37 mouse cellular contexts compared by ENCODE assay signal in the genomic region with DNA sequence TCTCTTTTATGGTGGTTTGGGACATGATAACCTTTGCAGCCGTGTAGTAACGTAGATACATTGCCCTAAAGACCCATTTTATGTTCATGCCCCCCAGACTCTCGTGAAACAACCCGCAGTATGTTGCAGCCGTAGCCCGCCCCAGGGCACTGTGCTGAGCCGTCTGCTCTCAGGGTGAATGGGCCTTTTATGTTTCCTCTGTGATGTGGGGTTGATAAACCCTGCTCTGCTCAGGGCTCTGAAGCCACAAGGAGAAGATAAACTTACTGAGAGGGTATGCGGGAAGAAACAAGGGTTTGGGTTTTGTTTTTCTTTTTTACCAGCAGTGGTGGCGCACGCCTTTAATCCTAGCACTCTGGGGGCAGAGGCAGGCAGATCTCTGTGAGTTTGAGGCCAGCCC. TPM values are rescaled to one million over a fixed set of nuclear protein-coding genes. Genes with fewer than 3 reads are reported as not detected.
DNase-seq lines count a peak whose midpoint lies in the region; ATAC-seq lines count a peak whose summit lies in the region.
"Had no signal": no experiment of that assay in that cellular context is flagged by ENCODE, and none has a peak within 500 bp of the region (broad histone marks: within the 10 kb centered on the region; RNA-seq: fewer than 3 reads in every experiment).

No protein-coding gene starts in this region.

- H3K27me3 ChIP-seq in hindbrain, embryonic 11.5 days (ENCODE audit: control insufficient read depth, insufficient read depth, low read length): no peaks in the 10 kb centered on the region
- no peaks in the 10 kb centered on the region for H3K27me3 ChIP-seq in hindbrain, embryonic 13.5 days
- H3K27me3 ChIP-seq: embryonic facial prominence, embryonic 13.5 days; forebrain, embryonic 15.5 days; limb, embryonic 15.5 days; liver, embryonic 13.5 days; midbrain, embryonic 13.5 days had no signal

- peak; percentile 38 for ATAC-seq in CD4-positive, CD25-positive, alpha-beta regulatory T cell, adult 4 months
- ATAC-seq in hindbrain, embryonic 11.5 days (ENCODE audit: low FRiP score): no peak
- ATAC-seq in hindbrain, embryonic 13.5 days (ENCODE audit: low FRiP score): no peak
- ATAC-seq: forebrain, embryonic 15.5 days; hindbrain, embryonic 16.5 days; intestine, embryonic 16.5 days; lung, postnatal 0 days; midbrain, embryonic 13.5 days had no signal

- no peak overlapping the region for H3K4me2 ChIP-seq in hindbrain, embryonic 11.5 days (replicated peaks; ENCODE audit: low read depth, low read length)
- H3K4me2 ChIP-seq in hindbrain, embryonic 13.5 days: no peak overlapping the region
- H3K4me2 ChIP-seq: embryonic facial prominence, embryonic 13.5 days; forebrain, embryonic 15.5 days; heart, embryonic 13.5 days; limb, embryonic 15.5 days; liver, embryonic 13.5 days; midbrain, embryonic 13.5 days had no signal

- no peaks in the 10 kb centered on the region for H3K36me3 ChIP-seq in hindbrain, embryonic 11.5 days (ENCODE audit: control insufficient read depth, insufficient read depth, low read length)
- H3K36me3 ChIP-seq in hindbrain, embryonic 13.5 days: no peaks in the 10 kb centered on the region
- H3K36me3 ChIP-seq: embryonic facial prominence, embryonic 13.5 days; forebrain, embryonic 10.5 days; forebrain, embryonic 15.5 days; heart, embryonic 13.5 days; limb, embryonic 10.5 days; limb, embryonic 15.5 days; liver, embryonic 13.5 days; midbrain, embryonic 13.5 days had no signal

- no peak overlapping the region for H3K9ac ChIP-seq in hindbrain, embryonic 11.5 days (ENCODE audit: low read depth, low read length)
- H3K9ac ChIP-seq in hindbrain, embryonic 13.5 days: no peak overlapping the region
- H3K9ac ChIP-seq: embryonic facial prominence, embryonic 13.5 days; forebrain, embryonic 15.5 days; heart, embryonic 13.5 days; limb, embryonic 15.5 days; liver, embryonic 13.5 days; midbrain, embryonic 13.5 days had no signal

- WGBS in hindbrain, embryonic 11.5 days: 82% methylated on average over 10 of the region's 10 CpGs
- WGBS in hindbrain, embryonic 13.5 days: 82% methylated on average over 10 of the region's 10 CpGs

- no peaks in the 10 kb centered on the region for H3K9me3 ChIP-seq in hindbrain, embryonic 11.5 days (ENCODE audit: control insufficient read depth, low read length)
- H3K9me3 ChIP-seq in hindbrain, embryonic 13.5 days: no peaks in the 10 kb centered on the region
- H3K9me3 ChIP-seq: embryonic facial prominence, embryonic 13.5 days; forebrain, embryonic 10.5 days; forebrain, embryonic 15.5 days; heart, embryonic 13.5 days; limb, embryonic 10.5 days; limb, embryonic 15.5 days; liver, embryonic 13.5 days; midbrain, embryonic 13.5 days had no signal

- DNase-seq in ZHBTc4 (ENCODE audit: low read depth, low spot score): peak; percentile 25
- peak; percentile 75 for DNase-seq in naive thymus-derived CD4-positive, alpha-beta T cell, adult 2 months (ENCODE audit: low read depth)
- DNase-seq in embryo, embryonic 10.5 days (ENCODE audit: low spot score): no peak
- no peak for DNase-seq in adrenal gland, postnatal 10 days
- no peak for DNase-seq in hindbrain, embryonic 11.5 days (ENCODE audit: low spot score)
- DNase-seq: adrenal gland, adult 8-10 months; cerebellum, adult 8-10 months; cerebellum, postnatal 36 days; gastrocnemius, postnatal 36 days; heart, postnatal 10 days; kidney, adult 8-10 months; kidney, postnatal 4 days; layer of hippocampus, postnatal 36 days; liver, embryonic 13.5 days; lung, adult 18-20 months had no signal

- H3K27ac ChIP-seq in hindbrain, embryonic 11.5 days (ENCODE audit: low read depth, low read length): no peak overlapping the region
- no peak overlapping the region for H3K27ac ChIP-seq in hindbrain, embryonic 13.5 days
- H3K27ac ChIP-seq: embryonic facial prominence, embryonic 13.5 days; forebrain, embryonic 10.5 days; forebrain, embryonic 15.5 days; heart, embryonic 13.5 days; kidney, postnatal 0 days; limb, embryonic 10.5 days; limb, embryonic 15.5 days; liver, embryonic 13.5 days; macrophage; midbrain, embryonic 13.5 days had no signal

- H3K4me1 ChIP-seq in hindbrain, embryonic 11.5 days (replicated peaks; ENCODE audit: control insufficient read depth, insufficient read depth, low read length): no peaks in the 10 kb centered on the region
- no peaks in the 10 kb centered on the region for H3K4me1 ChIP-seq in hindbrain, embryonic 13.5 days (replicated peaks)
- H3K4me1 ChIP-seq: embryonic facial prominence, embryonic 13.5 days; forebrain, embryonic 10.5 days; forebrain, embryonic 15.5 days; heart, embryonic 13.5 days; limb, embryonic 10.5 days; limb, embryonic 15.5 days; midbrain, embryonic 13.5 days had no signal

- no peak overlapping the region for H3K4me3 ChIP-seq in hindbrain, embryonic 11.5 days (ENCODE audit: low read depth, low read length)
- no peak overlapping the region for H3K4me3 ChIP-seq in hindbrain, embryonic 13.5 days
- H3K4me3 ChIP-seq: embryonic facial prominence, embryonic 13.5 days; forebrain, embryonic 10.5 days; forebrain, embryonic 15.5 days; heart, embryonic 13.5 days; limb, embryonic 10.5 days; limb, embryonic 15.5 days; liver, embryonic 13.5 days; midbrain, embryonic 13.5 days had no signal

RNA-seq across cellular contexts. Expression of a gene that starts 27.9 kb away (rescaled TPM):
- 1 to 10 TPM; 2.2 to 3.0 TPM for polyA plus RNA-seq in CD4-positive, CD25-positive, alpha-beta regulatory T cell, adult 4 months (2017; shearing (Covaris generic))
- 1 to 10 TPM; 1.9 to 2.9 TPM for total RNA-seq in adrenal gland, postnatal 10 days (2021)
- polyA plus RNA-seq in hindbrain, embryonic 11.5 days (2014; fragmentation: Nextera tagmentation; extraction: Ambion mirVana): 22.9 TPM in 2 replicates
- 4.5 and 5.5 TPM in 2 replicates for polyA plus RNA-seq in hindbrain, embryonic 13.5 days (2015; fragmentation: Nextera tagmentation; extraction: Ambion mirVana)
- total RNA-seq: adrenal gland, adult 8-10 months; gastrocnemius, adult 18-20 months; layer of hippocampus, postnatal 36 days; megakaryocyte-erythroid progenitor cell, adult 5-6 weeks had no signal
- polyA plus RNA-seq: macrophage had no signal

RNA-seq across cellular contexts. Expression of a gene that starts 37.0 kb away (rescaled TPM):
- polyA plus RNA-seq in CD4-positive, CD25-positive, alpha-beta regulatory T cell, adult 4 months (2017; shearing (Covaris generic)): 10 to 100 TPM; 17.0 to 27.0 TPM
- 10 to 100 TPM; 87.4 to 93.0 TPM for total RNA-seq in adrenal gland, postnatal 10 days (2021)
- polyA plus RNA-seq in hindbrain, embryonic 11.5 days (2014; fragmentation: Nextera tagmentation; extraction: Ambion mirVana): 47.9 and 56.8 TPM in 2 replicates
- 67.3 and 71.1 TPM in 2 replicates for polyA plus RNA-seq in hindbrain, embryonic 13.5 days (2015; fragmentation: Nextera tagmentation; extraction: Ambion mirVana)

RNA-seq across cellular contexts. Expression of a gene that starts 38.9 kb away (rescaled TPM):
- polyA plus RNA-seq in CD4-positive, CD25-positive, alpha-beta regulatory T cell, adult 4 months (2017; shearing (Covaris generic)): not detected
- total RNA-seq in adrenal gland, postnatal 10 days (2021): not detected
- polyA plus RNA-seq in hindbrain, embryonic 11.5 days (2014; fragmentation: Nextera tagmentation; extraction: Ambion mirVana): not detected in 2 replicates
- polyA plus RNA-seq in hindbrain, embryonic 13.5 days (2015; fragmentation: Nextera tagmentation; extraction: Ambion mirVana): not detected in 2 replicates
- total RNA-seq: adrenal gland, adult 8-10 months; gastrocnemius, adult 18-20 months; gastrocnemius, postnatal 36 days; heart, adult 8-10 months; heart, postnatal 10 days; hematopoietic stem cell, adult 5-6 weeks; layer of hippocampus, adult 8-10 months; layer of hippocampus, postnatal 36 days; left cerebral cortex, postnatal 10 days; megakaryocyte-erythroid progenitor cell, adult 5-6 weeks had no signal
- polyA plus RNA-seq: embryonic facial prominence, embryonic 13.5 days; forebrain, embryonic 10.5 days; forebrain, embryonic 15.5 days; frontal cortex, adult 2 months; heart, embryonic 13.5 days; hindbrain, embryonic 16.5 days; intestine, embryonic 16.5 days; kidney, postnatal 0 days; limb, embryonic 10.5 days; limb, embryonic 15.5 days; liver, embryonic 13.5 days; lung, postnatal 0 days; macrophage; midbrain, embryonic 13.5 days; neural tube, embryonic 14.5 days had no signal

RNA-seq across cellular contexts. Expression of a gene that starts 48.4 kb away (rescaled TPM):
- 1 to 10 TPM; 3.7 to 4.5 TPM for polyA plus RNA-seq in CD4-positive, CD25-positive, alpha-beta regulatory T cell, adult 4 months (2017; shearing (Covaris generic))
- 10 to 100 TPM; 13.1 to 20.5 TPM for total RNA-seq in adrenal gland, postnatal 10 days (2021)
- polyA plus RNA-seq in hindbrain, embryonic 11.5 days (2014; fragmentation: Nextera tagmentation; extraction: Ambion mirVana): 2.4 and 3.8 TPM in 2 replicates
- 12.0 and 13.8 TPM in 2 replicates for polyA plus RNA-seq in hindbrain, embryonic 13.5 days (2015; fragmentation: Nextera tagmentation; extraction: Ambion mirVana)
- total RNA-seq: hematopoietic stem cell, adult 5-6 weeks had no signal

RNA-seq across cellular contexts. Expression of a gene that starts 50.9 kb away (rescaled TPM):
- not detected for polyA plus RNA-seq in CD4-positive, CD25-positive, alpha-beta regulatory T cell, adult 4 months (2017; shearing (Covaris generic))
- total RNA-seq in adrenal gland, postnatal 10 days (2021): 1 to 10 TPM in 1 of 2 experiments, under 1 TPM in 1; 0.51 to 1.0 TPM
- polyA plus RNA-seq in hindbrain, embryonic 11.5 days (2014; fragmentation: Nextera tagmentation; extraction: Ambion mirVana): not detected in 2 replicates
- not detected in 2 replicates for polyA plus RNA-seq in hindbrain, embryonic 13.5 days (2015; fragmentation: Nextera tagmentation; extraction: Ambion mirVana)
- total RNA-seq: gastrocnemius, adult 18-20 months; gastrocnemius, postnatal 36 days; heart, postnatal 10 days; hematopoietic stem cell, adult 5-6 weeks; layer of hippocampus, adult 8-10 months; layer of hippocampus, postnatal 36 days; megakaryocyte-erythroid progenitor cell, adult 5-6 weeks had no signal
- polyA plus RNA-seq: embryonic facial prominence, embryonic 13.5 days; forebrain, embryonic 10.5 days; forebrain, embryonic 15.5 days; kidney, postnatal 0 days; limb, embryonic 10.5 days; macrophage; midbrain, embryonic 13.5 days; neural tube, embryonic 14.5 days had no signal

Comparison
In these comparisons a context has a peak if more than half of its experiments do, and no peak if none do; other contexts are left out.
1. DNase-seq: peak in ZHBTc4 (single experiment) and naive thymus-derived CD4-positive, alpha-beta T cell, adult 2 months (single experiment); none in embryo, embryonic 10.5 days (single experiment), adrenal gland, postnatal 10 days (single experiment) and hindbrain, embryonic 11.5 days (single experiment).